Mouse (Mus musculus): ENCODE results near the gene Cdk2ap2.

Cdk2ap2 gene

GRCm38 (mm10) chr19:4092750-4093149 lies 4.2 kb upstream of the Cdk2ap2 start:
- in situ Hi-C loops (cut with MboI; ENCODE audit: low sequenced_read_pairs), result no loop called here

- in situ Hi-C loops (cut with MboI; ENCODE audit: low sequenced_read_pairs), result no loop called here
Observed at GRCm38 (mm10) chr19:4093772-4094171, 3.2 kb upstream of the Cdk2ap2 start.

DNA sequence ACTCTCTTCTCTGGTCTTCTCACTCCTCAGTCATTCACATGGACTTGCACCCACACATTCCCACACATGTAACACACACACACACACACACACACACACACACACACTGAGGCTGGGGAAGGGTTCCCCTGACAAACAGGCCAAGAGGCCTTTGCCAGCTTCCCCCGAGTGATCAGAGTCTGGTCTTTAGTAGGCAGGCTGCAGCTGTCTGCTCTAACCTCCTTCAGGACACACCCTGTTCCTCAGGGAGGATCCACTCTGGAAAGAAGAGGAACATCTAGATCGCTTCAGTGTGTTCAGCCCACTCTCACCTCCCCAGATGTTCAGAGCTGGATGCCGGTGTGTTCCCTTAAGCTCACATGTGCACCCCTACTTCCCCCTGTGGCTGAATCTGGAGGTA lies 2.6 kb upstream of the Cdk2ap2 start:
- in situ Hi-C loops (cut with MboI; ENCODE audit: low sequenced_read_pairs), result no loop called here

DNA sequence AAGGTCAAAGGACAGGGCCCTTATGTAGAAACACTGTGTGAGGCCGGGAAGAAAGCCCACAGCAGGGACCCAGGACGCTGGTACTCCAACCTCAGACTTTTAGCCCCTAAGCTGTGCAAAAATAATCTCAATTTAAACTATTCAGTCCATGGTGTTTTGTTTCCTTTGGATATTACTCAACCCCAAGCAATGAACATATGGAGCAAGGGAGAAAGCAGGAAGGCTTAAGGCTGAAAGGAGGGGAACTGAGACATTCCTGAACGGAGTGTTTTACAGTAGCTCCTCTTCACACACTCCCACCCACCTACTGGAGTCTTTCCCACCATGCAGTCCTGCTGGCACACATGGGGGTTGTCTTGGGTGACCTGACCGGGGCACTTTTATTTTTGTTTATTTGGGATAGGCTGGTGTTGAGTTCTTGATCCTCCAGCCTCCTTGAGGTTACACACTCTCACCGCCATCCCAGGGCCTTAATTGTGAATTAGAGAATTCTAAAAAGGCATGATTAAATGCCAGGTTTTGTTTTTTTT lies 2.1 kb upstream of the Cdk2ap2 start:
- in situ Hi-C loops (cut with MboI; ENCODE audit: low sequenced_read_pairs), result no loop called here

GRCm38 (mm10) chr19:4095802-4096201 lies 1.2 kb upstream of the Cdk2ap2 start:
- in situ Hi-C loops (cut with MboI; ENCODE audit: low sequenced_read_pairs), result no loop called here

GRCm38 (mm10) chr19:4097441-4097825 lies 451 bp downstream of the Cdk2ap2 start:
- in situ Hi-C loops (cut with MboI; ENCODE audit: low sequenced_read_pairs), result no loop called here

DNA sequence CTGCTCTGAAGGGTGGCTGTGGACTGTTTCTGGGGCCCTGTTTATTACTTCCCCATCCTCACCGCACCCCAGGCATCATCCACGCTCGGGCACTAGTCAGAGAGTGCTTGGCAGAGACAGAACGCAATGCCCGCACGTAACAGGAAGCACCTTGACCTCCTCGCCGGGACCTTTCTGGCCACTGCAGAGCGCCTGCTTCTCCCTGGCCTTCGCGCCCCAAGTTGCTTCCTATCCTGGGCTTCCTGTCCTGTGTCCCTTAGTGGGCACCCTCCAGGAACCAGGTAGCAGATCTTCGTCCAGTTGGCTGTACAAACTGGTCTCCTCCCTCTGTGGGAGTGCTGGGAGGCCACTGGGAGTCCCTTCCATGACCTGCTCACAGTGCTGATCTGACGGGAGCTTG lies 1.4 kb downstream of the Cdk2ap2 start:
- in situ Hi-C loops (cut with MboI; ENCODE audit: low sequenced_read_pairs), result no loop called here

GRCm38 (mm10) chr19:4099056-4099455 lies 2.1 kb downstream of the Cdk2ap2 start:
- in situ Hi-C loops (cut with MboI; ENCODE audit: low sequenced_read_pairs), result no loop called here

DNA sequence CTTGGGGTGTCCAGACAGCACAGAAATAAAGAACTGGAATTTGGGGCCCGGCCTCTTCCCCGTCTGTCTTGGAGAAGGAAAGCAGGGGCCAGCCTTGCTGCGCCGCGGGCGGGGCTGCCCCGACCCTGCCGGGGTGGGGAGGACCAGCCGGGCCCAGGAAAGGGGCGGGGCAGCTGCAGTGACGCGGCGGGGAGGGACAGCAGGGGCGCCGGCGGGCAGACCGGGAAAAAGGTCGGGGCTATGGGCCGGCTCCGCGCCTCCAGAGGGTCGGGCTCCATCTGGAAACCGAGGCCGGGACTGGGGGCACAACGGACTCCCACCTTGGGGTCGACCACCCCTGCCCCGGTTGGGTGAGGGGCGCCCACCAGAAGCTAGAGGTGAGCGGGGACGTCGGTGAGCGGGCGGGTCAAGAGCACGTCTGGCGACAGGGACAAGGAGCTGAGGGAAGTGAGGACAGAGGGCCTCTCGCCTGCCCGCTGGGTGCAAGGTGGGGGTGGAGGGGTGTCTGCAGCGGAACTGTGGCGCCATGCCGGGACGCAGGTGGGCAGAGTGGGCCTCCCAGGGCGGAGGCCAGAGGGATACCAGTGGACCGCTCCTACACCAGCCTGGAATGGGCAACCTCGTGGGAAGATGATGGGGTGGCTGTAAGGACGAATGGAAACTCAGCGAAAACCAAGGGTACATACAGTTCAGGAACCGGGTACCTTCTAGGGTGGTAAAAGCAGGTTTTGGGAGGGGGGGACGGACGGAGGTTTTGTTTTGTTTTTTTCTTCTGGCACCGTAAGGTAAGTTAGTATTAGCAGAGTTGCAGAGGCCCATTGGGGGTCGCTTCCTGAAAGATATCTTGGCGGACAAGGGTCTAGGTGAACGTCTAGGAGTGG lies 3.1 kb downstream of the Cdk2ap2 start, which contains the start of gene Pitpnm1:
TSS of gene Pitpnm1 (plus strand) at position 162 of the 881 bp plus-strand sequence.
- in situ Hi-C loops (cut with MboI; ENCODE audit: low sequenced_read_pairs), result no loop called here

DNA sequence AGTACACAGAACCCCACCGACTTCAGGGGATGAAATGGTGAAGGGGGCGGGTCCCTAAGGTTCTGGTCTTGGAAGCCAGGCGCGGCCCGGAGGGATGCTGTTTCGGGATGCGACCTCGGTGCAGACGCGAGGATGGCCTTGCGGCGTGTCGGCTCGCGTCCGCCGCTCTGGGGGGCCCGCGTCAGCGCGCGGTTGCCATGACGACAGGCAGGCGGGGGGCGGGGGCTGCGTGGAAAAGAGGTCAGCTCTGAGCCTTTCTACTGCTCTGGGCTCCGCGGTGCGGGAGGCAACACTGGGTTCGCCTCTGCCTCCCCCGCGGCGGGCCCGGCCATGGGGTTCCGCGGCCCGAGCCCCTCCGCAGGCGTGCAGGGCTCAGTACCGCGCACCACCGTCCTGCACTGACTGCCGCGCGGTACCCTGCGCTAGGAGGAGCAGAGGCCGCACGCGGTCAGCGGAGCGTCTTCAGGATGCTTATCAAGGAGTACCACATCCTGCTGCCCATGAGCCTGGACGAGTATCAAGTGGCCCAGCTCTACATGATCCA lies 3.8 kb downstream of the Cdk2ap2 start:
- in situ Hi-C loops (cut with MboI; ENCODE audit: low sequenced_read_pairs), result no loop called here

GRCm38 (mm10) chr19:4101466-4101865 lies 4.5 kb downstream of the Cdk2ap2 start:
- in situ Hi-C loops (cut with MboI; ENCODE audit: low sequenced_read_pairs), result no loop called here

DNA sequence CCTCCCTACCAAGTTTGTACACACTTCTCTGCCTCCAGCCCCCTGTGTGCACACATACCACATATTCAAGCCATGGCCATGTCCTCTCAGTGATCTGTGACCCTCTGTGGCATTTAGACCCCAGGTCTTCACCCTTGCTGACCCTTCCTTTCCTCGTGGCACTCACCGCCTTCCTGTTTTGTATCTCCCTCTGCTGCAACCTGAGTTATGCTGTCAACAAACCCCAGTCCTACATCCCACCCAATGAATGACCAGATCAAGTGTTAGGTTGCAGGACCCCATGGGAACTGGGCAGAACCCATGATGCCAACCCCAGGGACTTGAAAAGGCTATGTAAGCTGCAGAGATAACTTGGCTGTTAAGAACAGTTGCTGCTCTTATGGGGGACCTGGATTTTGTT lies 5.1 kb downstream of the Cdk2ap2 start:
- in situ Hi-C loops (cut with MboI; ENCODE audit: low sequenced_read_pairs), result no loop called here

GRCm38 (mm10) chr19:4102626-4103025 lies 5.6 kb downstream of the Cdk2ap2 start:
- in situ Hi-C loops (cut with MboI; ENCODE audit: low sequenced_read_pairs), result no loop called here

- in situ Hi-C loops (cut with MboI; ENCODE audit: low sequenced_read_pairs), result no loop called here
Observed at GRCm38 (mm10) chr19:4103294-4103693, 6.3 kb downstream of the Cdk2ap2 start.

DNA sequence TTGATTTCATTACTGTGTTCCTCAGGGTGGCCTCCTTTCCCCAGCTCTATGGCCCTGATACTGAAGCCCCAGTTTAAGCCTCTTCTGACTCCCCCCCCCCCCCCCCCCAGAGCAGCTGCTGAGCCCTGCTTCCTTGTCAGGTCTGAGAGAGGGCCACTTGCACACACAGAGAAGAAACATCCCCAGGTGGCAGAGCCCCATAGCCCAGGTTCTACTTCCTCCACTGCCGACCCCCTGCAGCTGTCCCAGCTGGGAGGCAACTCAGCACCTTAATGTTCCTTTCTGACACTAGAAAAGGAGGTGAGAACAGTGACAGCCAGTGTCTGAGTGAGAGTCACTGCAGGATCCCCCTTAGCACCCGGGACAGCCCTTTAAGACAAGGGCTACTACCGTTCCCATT lies 6.8 kb downstream of the Cdk2ap2 start:
- in situ Hi-C loops (cut with MboI; ENCODE audit: low sequenced_read_pairs), result no loop called here

DNA sequence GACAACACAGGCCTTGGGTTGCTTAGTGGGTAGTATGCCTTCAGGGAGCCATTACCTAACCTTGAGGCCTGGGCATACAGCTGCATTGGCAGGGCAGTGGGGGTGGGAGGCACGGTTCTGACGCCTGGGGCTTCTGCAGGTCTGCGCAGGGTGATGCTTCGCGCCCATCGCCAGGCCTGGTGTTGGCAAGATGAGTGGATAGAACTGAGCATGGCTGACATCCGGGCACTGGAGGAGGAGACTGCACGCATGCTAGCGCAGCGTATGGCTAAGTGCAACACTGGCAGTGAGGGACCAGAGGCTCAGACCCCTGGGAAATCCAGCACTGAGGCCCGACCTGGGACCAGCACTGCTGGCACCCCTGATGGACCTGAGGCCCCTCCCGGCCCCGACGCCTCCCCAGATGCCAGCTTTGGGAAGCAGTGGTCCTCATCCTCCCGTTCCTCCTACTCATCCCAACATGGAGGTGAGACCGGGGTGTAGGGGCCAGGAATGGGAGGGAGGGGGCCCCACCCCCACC lies 7.8 kb downstream of the Cdk2ap2 start:
- in situ Hi-C loops (cut with MboI; ENCODE audit: low sequenced_read_pairs), result no loop called here

- in situ Hi-C loops (cut with MboI; ENCODE audit: low sequenced_read_pairs), result no loop called here
Observed at GRCm38 (mm10) chr19:4106654-4107053, 9.7 kb downstream of the Cdk2ap2 start.

GRCm38 (mm10) chr19:4108535-4108934 lies 11.6 kb downstream of the Cdk2ap2 start:
- in situ Hi-C loops (cut with MboI; ENCODE audit: low sequenced_read_pairs), result no loop called here

GRCm38 (mm10) chr19:4112063-4112960 lies 15.3 kb downstream of the Cdk2ap2 start:
- in situ Hi-C loops (cut with MboI; ENCODE audit: low sequenced_read_pairs), result no loop called here

- in situ Hi-C loops (cut with MboI; ENCODE audit: low sequenced_read_pairs), result no loop called here
Observed at GRCm38 (mm10) chr19:4113186-4113805, 16.3 kb downstream of the Cdk2ap2 start.

Data from CH12F3 (cell line).